Mouse (Mus musculus) MEL (cell line): ENCODE results near the gene 4930578C19Rik.
"Not testable (repeated sequence)": the region's sequence is repeated elsewhere in the genome, so short reads cannot be mapped to it uniquely, and the experiment has no call there.

Experiments used
- CTCF ChIP-seq, 3 experiments: IDR thresholded peaks in 2 of 3; conservative IDR thresholded peaks in 1 of 3; 2 replicates each; pipeline ENCODE4 v1.5.1; 2011 to 2012; ENCODE audit warnings: low read length in 3 of 3, low read depth in 2 of 3, mild to moderate bottlenecking in 2 of 3, improper control_type of control experiment in 1 of 3, inconsistent platforms in 1 of 3, mixed read lengths in 1 of 3, moderate library complexity in 1 of 3; ENCODE audit not compliant: control insufficient read depth in 1 of 3, insufficient read depth in 1 of 3, poor library complexity in 1 of 3, severe bottlenecking in 1 of 3
- E2F4 ChIP-seq: IDR thresholded peaks from 2 replicates; pipeline ENCODE4 v1.6.1; 2011; ENCODE audit warnings: low read depth, low read length, improper control_type of control experiment, borderline replicate concordance
- MAFK ChIP-seq: IDR thresholded peaks from 2 replicates; pipeline ENCODE4 v1.6.1; 2011; ENCODE audit warnings: low read depth, mild to moderate bottlenecking, low read length, improper control_type of control experiment, borderline replicate concordance
- NRF1 ChIP-seq: IDR thresholded peaks from 2 replicates; pipeline ENCODE4 v1.6.1; 2014; ENCODE audit warnings: low read depth, mild to moderate bottlenecking, inconsistent platforms, low read length, improper control_type of control experiment, moderate library complexity; ENCODE audit not compliant: poor library complexity, insufficient read depth, severe bottlenecking
- SIN3A ChIP-seq: IDR thresholded peaks from 2 replicates; pipeline ENCODE4 v1.6.1; 2012; ENCODE audit warnings: low read length, improper control_type of control experiment, inconsistent platforms
- ZKSCAN1 ChIP-seq: IDR thresholded peaks from 2 replicates; pipeline ENCODE4 v1.6.1; 2012; ENCODE audit warnings: low read depth, mild to moderate bottlenecking, inconsistent platforms, low read length, improper control_type of control experiment, moderate library complexity
- ZNF384 ChIP-seq: IDR thresholded peaks from 2 replicates; pipeline ENCODE4 v1.6.1; 2012; ENCODE audit warnings: low read depth, mild to moderate bottlenecking, inconsistent platforms, low read length, improper control_type of control experiment

DNA sequence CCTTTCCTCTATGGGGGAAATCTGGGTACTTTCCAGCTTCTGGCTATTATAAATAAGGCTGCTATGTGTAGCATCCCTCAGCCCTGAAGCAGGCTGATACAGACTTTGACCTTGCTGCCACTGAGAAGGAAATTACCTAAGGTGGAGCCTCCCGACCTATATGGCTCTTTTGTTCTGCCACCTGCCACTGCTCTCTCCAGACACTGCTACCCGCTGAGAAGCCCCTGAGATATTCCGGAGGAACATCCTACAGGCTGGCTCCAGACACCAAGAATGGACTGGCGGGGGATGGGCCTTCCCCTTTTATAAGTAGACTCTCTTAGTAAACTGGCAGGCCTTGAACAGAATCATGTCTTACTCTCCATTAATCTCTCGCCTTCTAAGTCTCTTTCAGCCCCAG is 77.0 kb downstream of the 4930578C19Rik start:
- TF ChIP-seq SIN3A; ZNF384; E2F4; ZKSCAN1; NRF1; CTCF (IDR thresholded peaks at IDR 0.05 in 2 of 3, conservative IDR thresholded peaks at IDR 0.05 in 1 of 3; ENCODE audit: control insufficient read depth in 1 of 3, insufficient read depth in 1 of 3, low read depth in 2 of 3, low read length in 3 of 3, poor library complexity in 1 of 3, severe bottlenecking in 1 of 3); MAFK: not testable (repeated sequence)
